ENCODE assay signal across 22 mouse cellular contexts in the genomic region with DNA sequence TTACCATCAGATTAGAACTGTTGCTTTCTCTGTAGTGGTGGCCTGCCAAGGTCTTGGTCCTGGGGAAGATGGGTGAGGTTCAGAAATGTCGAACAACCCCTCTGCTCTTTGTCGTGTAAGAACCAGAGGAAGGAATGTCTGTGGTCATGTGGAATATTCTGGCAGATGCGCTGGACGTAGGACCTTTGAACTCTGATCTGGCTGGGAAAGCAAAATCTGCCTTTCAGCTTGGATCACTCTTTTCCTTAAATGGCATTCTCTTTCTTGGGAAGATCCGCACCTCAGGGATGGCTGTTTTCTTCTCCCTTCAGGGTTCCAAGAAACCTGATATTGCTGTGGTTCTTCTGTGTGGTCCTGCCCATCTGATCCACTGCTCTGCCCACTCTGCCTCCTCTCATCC.
DNase-seq lines count a peak whose midpoint lies in the region; ATAC-seq and TF ChIP-seq lines count a peak whose summit lies in the region.
"Had no signal": no experiment of that assay in that cellular context is flagged by ENCODE, and none has a peak within 500 bp of the region (broad histone marks: within the 10 kb centered on the region; RNA-seq: fewer than 3 reads in every experiment).

No protein-coding gene starts in this region.

- no peak overlapping the region for H3K4me3 ChIP-seq in kidney, adult 2 months (ENCODE audit: insufficient read depth, low read depth, low read length)
- H3K4me3 ChIP-seq in kidney, embryonic 14.5 days (ENCODE audit: low read length), result no peak overlapping the region
- no peak overlapping the region for H3K4me3 ChIP-seq in brown adipose tissue, adult 24 weeks (ENCODE audit: insufficient read depth, low read depth, low read length)
- H3K4me3 ChIP-seq in hindbrain, embryonic 10.5 days, result no peak overlapping the region
- H3K4me3 ChIP-seq: embryonic facial prominence, embryonic 15.5 days; heart, adult 2 months; heart, embryonic 15.5 days; hindbrain, embryonic 15.5 days; intestine, embryonic 15.5 days; liver, embryonic 13.5 days; megakaryocyte, embryonic 14.5 days; midbrain, embryonic 13.5 days had no signal

- 0 out of 2 replicates have a peak overlapping the region, but pooled peaks have one; percentile 2 for H3K27ac ChIP-seq in kidney, adult 2 months (ENCODE audit: insufficient read depth, low read depth, low read length)
- no peak overlapping the region for H3K27ac ChIP-seq in kidney, embryonic 14.5 days (ENCODE audit: low read depth, low read length)
- 0 out of 2 replicates have a peak overlapping the region, but pooled peaks have one; percentile 8 for H3K27ac ChIP-seq in brown adipose tissue, adult 24 weeks (replicated peaks; ENCODE audit: low read depth, low read length)
- H3K27ac ChIP-seq in hindbrain, embryonic 10.5 days, result no peak overlapping the region
- H3K27ac ChIP-seq: embryonic facial prominence, embryonic 15.5 days; heart, adult 2 months; heart, embryonic 15.5 days; hindbrain, embryonic 15.5 days; intestine, embryonic 15.5 days; liver, embryonic 13.5 days; midbrain, embryonic 13.5 days had no signal

- H3K9me3 ChIP-seq in kidney, embryonic 14.5 days (ENCODE audit: control insufficient read depth, low read length), result no peaks in the 10 kb centered on the region
- no peaks in the 10 kb centered on the region for H3K9me3 ChIP-seq in hindbrain, embryonic 10.5 days
- H3K9me3 ChIP-seq: embryonic facial prominence, embryonic 15.5 days; heart, embryonic 15.5 days; hindbrain, embryonic 15.5 days; intestine, embryonic 15.5 days; liver, embryonic 13.5 days; midbrain, embryonic 13.5 days had no signal

- DNase-seq in kidney, adult 2 months, result peak; percentile 76
- peak; percentile 32 for DNase-seq in kidney, postnatal 14 days
- peak; percentile 9 for DNase-seq in yolk sac, embryonic 10.5 days (ENCODE audit: low spot score)
- DNase-seq in lung, postnatal 10 days, result no peak
- no peak for DNase-seq in hindbrain, embryonic 10.5 days (ENCODE audit: low spot score)
- DNase-seq: adrenal gland, postnatal 14 days; cerebellum, adult 9-11 months; gastrocnemius, postnatal 25 days; heart, adult 2 months; heart, postnatal 4 days; liver, embryonic 13.5 days; lung, embryonic 14.5 days; lung, postnatal 36 days had no signal

- H3K27me3 ChIP-seq in kidney, adult 2 months (replicated peaks; ENCODE audit: control insufficient read depth, insufficient read depth, low read length), result no peaks in the 10 kb centered on the region
- H3K27me3 ChIP-seq in kidney, embryonic 14.5 days (ENCODE audit: control insufficient read depth, insufficient read depth, low read length), result no peaks in the 10 kb centered on the region
- no peaks in the 10 kb centered on the region for H3K27me3 ChIP-seq in hindbrain, embryonic 10.5 days (ENCODE audit: insufficient read depth, poor library complexity, severe bottlenecking)
- H3K27me3 ChIP-seq: embryonic facial prominence, embryonic 15.5 days; heart, embryonic 15.5 days; hindbrain, embryonic 15.5 days; intestine, embryonic 15.5 days; liver, embryonic 13.5 days; megakaryocyte, embryonic 14.5 days; midbrain, embryonic 13.5 days had no signal

- WGBS in kidney, adult 2 months, result 45% methylated on average over 5 of the region's 5 CpGs
- WGBS in kidney, embryonic 14.5 days, result 70% methylated on average over 5 of the region's 5 CpGs
- 79% methylated on average over 5 of the region's 5 CpGs for WGBS in hindbrain, embryonic 10.5 days

- no peak overlapping the region for H3K9ac ChIP-seq in kidney, embryonic 14.5 days (ENCODE audit: low read depth, low read length)
- H3K9ac ChIP-seq: embryonic facial prominence, embryonic 15.5 days; heart, embryonic 15.5 days; hindbrain, embryonic 15.5 days; intestine, embryonic 15.5 days; liver, embryonic 13.5 days; lung, embryonic 14.5 days; midbrain, embryonic 13.5 days had no signal

- H3K4me2 ChIP-seq in kidney, embryonic 14.5 days (replicated peaks; ENCODE audit: low read depth, low read length), result no peak overlapping the region
- H3K4me2 ChIP-seq: embryonic facial prominence, embryonic 15.5 days; heart, embryonic 15.5 days; hindbrain, embryonic 15.5 days; intestine, embryonic 15.5 days; liver, embryonic 13.5 days; lung, embryonic 14.5 days; midbrain, embryonic 13.5 days had no signal

- H3K4me1 ChIP-seq in kidney, adult 2 months (ENCODE audit: control insufficient read depth, insufficient read depth, low read length), result peaks cover 11% of the 10 kb centered on the region
- H3K4me1 ChIP-seq in kidney, embryonic 14.5 days (ENCODE audit: control insufficient read depth, insufficient read depth, low read length), result no peaks in the 10 kb centered on the region
- peaks cover 28% of the 10 kb centered on the region for H3K4me1 ChIP-seq in brown adipose tissue, adult 24 weeks (ENCODE audit: control insufficient read depth, insufficient read depth, insufficient read length, low read length)
- H3K4me1 ChIP-seq in hindbrain, embryonic 10.5 days (replicated peaks), result peaks cover 25% of the 10 kb centered on the region
- H3K4me1 ChIP-seq: embryonic facial prominence, embryonic 15.5 days; hindbrain, embryonic 15.5 days; intestine, embryonic 15.5 days; midbrain, embryonic 13.5 days had no signal

- TF ChIP-seq CTCF in kidney, adult 2 months (conservative IDR thresholded peaks at IDR 0.05; ENCODE audit: insufficient read depth, insufficient read length, low read depth, low read length), result no peak

- no peak for TF ChIP-seq POLR2A in kidney, adult 2 months (IDR thresholded peaks at IDR 0.05; ENCODE audit: low read depth, low read length)

- no peak for ATAC-seq in kidney, embryonic 14.5 days (ENCODE audit: low FRiP score, low TSS enrichment)
- ATAC-seq: forebrain, embryonic 14.5 days; intestine, embryonic 15.5 days; midbrain, embryonic 13.5 days had no signal

- no peaks in the 10 kb centered on the region for H3K36me3 ChIP-seq in kidney, adult 2 months (ENCODE audit: control insufficient read depth, insufficient read depth, low read length)
- H3K36me3 ChIP-seq in kidney, embryonic 14.5 days (ENCODE audit: control insufficient read depth, insufficient read depth, low read length), result no peaks in the 10 kb centered on the region
- no peaks in the 10 kb centered on the region for H3K36me3 ChIP-seq in hindbrain, embryonic 10.5 days
- H3K36me3 ChIP-seq: embryonic facial prominence, embryonic 15.5 days; heart, embryonic 15.5 days; hindbrain, embryonic 15.5 days; intestine, embryonic 15.5 days; liver, embryonic 13.5 days; midbrain, embryonic 13.5 days had no signal

Comparison
In these comparisons a context has a peak if more than half of its experiments do, and no peak if none do; other contexts are left out.
1. H3K27ac ChIP-seq: peak in kidney, adult 2 months (single experiment) and brown adipose tissue, adult 24 weeks (single experiment); none in kidney, embryonic 14.5 days (single experiment) and hindbrain, embryonic 10.5 days (single experiment).
2. DNase-seq: peak in kidney, adult 2 months (single experiment), kidney, postnatal 14 days (single experiment) and yolk sac, embryonic 10.5 days (single experiment); none in lung, postnatal 10 days (single experiment) and hindbrain, embryonic 10.5 days (single experiment).